Mouse (Mus musculus) MEL (cell line): ENCODE data around the gene Atxn7l3b. TPM values are rescaled to one million over a fixed set of nuclear protein-coding genes. Genes with fewer than 3 reads are reported as not detected.

ENCODE experiments used
- DNase-seq: peaks from one replicate; pipeline ENCODE4 v3.0.0; 2011; ENCODE audit warnings: low read depth, low spot score
- H3K27ac ChIP-seq: 2 replicates; pipeline ENCODE4 v1.5.1; 2012; ENCODE audit warnings: low read depth, mild to moderate bottlenecking, control low read depth, low read length, moderate library complexity; ENCODE audit not compliant: control insufficient read depth
- H3K27me3 ChIP-seq, 2 experiments: fragments of 150-350 bp in 1 of 2; sonication (generic) in 1 of 2; 2 replicates each; pipeline ENCODE4 v1.6.1; 2012; ENCODE audit warnings: low read length in 2 of 2, mild to moderate bottlenecking in 2 of 2, improper control_type of control experiment in 1 of 2, moderate library complexity in 1 of 2; ENCODE audit not compliant: insufficient read depth in 2 of 2, control insufficient read depth in 1 of 2
- H3K36me3 ChIP-seq, 2 experiments: 2 replicates each; pipeline ENCODE4 v1.6.1; 2012 to 2014; ENCODE audit warnings: low read length in 2 of 2, improper control_type of control experiment in 1 of 2, inconsistent platforms in 1 of 2, mild to moderate bottlenecking in 1 of 2; ENCODE audit not compliant: insufficient read depth in 2 of 2, control insufficient read depth in 1 of 2
- H3K4me1 ChIP-seq, 2 experiments: fragments of 150-350 bp in 1 of 2; sonication (generic) in 1 of 2; 2 replicates each; pipeline ENCODE4 v1.6.1; 2012; ENCODE audit warnings: low read length in 2 of 2, improper control_type of control experiment in 1 of 2, mild to moderate bottlenecking in 1 of 2; ENCODE audit not compliant: insufficient read depth in 2 of 2, control insufficient read depth in 1 of 2
- H3K4me3 ChIP-seq, 2 experiments: fragments of 150-350 bp in 1 of 2; sonication (generic) in 1 of 2; 2 replicates each; pipeline ENCODE4 v1.5.1; 2012; ENCODE audit warnings: low read depth in 2 of 2, low read length in 2 of 2, mild to moderate bottlenecking in 2 of 2, moderate library complexity in 2 of 2, control low read depth in 1 of 2, improper control_type of control experiment in 1 of 2; ENCODE audit not compliant: control insufficient read depth in 1 of 2, insufficient read depth in 1 of 2
- H3K79me2 ChIP-seq: 2 replicates; pipeline ENCODE4 v1.6.1; 2012; ENCODE audit warnings: mild to moderate bottlenecking, low read length, moderate library complexity; ENCODE audit not compliant: control insufficient read depth, poor library complexity, insufficient read depth
- H3K9ac ChIP-seq: 2 replicates; pipeline ENCODE4 v1.6.1; 2012; ENCODE audit warnings: low read depth, mild to moderate bottlenecking, control low read depth, low read length, moderate library complexity; ENCODE audit not compliant: control insufficient read depth, poor library complexity, severe bottlenecking
- H3K9me3 ChIP-seq: fragments of 150-350 bp; sonication (generic); replicated peaks from 2 replicates; pipeline ENCODE4 v1.6.1; 2012; ENCODE audit warnings: mild to moderate bottlenecking, low read length, improper control_type of control experiment, moderate library complexity; ENCODE audit not compliant: insufficient read depth
- BHLHE40 ChIP-seq: IDR thresholded peaks from 2 replicates; pipeline ENCODE4 v1.6.1; 2012; ENCODE audit warnings: low read depth, mild to moderate bottlenecking, inconsistent platforms, low read length, improper control_type of control experiment, borderline replicate concordance
- ELF1 ChIP-seq: IDR thresholded peaks from 2 replicates; pipeline ENCODE4 v1.6.1; 2014; ENCODE audit warnings: low read depth, mild to moderate bottlenecking, inconsistent platforms, low read length, improper control_type of control experiment, moderate library complexity
- GATA1 ChIP-seq: IDR thresholded peaks from 2 replicates; pipeline ENCODE4 v1.6.1; 2011; ENCODE audit warnings: low read depth, low read length, improper control_type of control experiment
- MAX ChIP-seq: IDR thresholded peaks from 2 replicates; pipeline ENCODE4 v1.6.1; 2011; ENCODE audit warnings: low read length, improper control_type of control experiment
- NRF1 ChIP-seq: IDR thresholded peaks from 2 replicates; pipeline ENCODE4 v1.6.1; 2014; ENCODE audit warnings: low read depth, mild to moderate bottlenecking, inconsistent platforms, low read length, improper control_type of control experiment, moderate library complexity; ENCODE audit not compliant: poor library complexity, insufficient read depth, severe bottlenecking
- POLR2AphosphoS2 ChIP-seq: IDR thresholded peaks from 2 replicates; pipeline ENCODE4 v1.6.1; 2011; ENCODE audit warnings: low read length, improper control_type of control experiment
- RCOR1 ChIP-seq: IDR thresholded peaks from 2 replicates; pipeline ENCODE4 v1.6.1; 2012; ENCODE audit warnings: low read depth, mild to moderate bottlenecking, inconsistent platforms, low read length, improper control_type of control experiment
- TBP ChIP-seq: IDR thresholded peaks from 2 replicates; pipeline ENCODE4 v1.8.0; 2011; ENCODE audit warnings: low read depth, low read length, improper control_type of control experiment
- ZKSCAN1 ChIP-seq: IDR thresholded peaks from 2 replicates; pipeline ENCODE4 v1.6.1; 2012; ENCODE audit warnings: low read depth, mild to moderate bottlenecking, inconsistent platforms, low read length, improper control_type of control experiment, moderate library complexity
- polyA plus RNA-seq, 2 experiments: library from polyadenylated mRNA; stranded (reverse) in 1 of 2; unstranded in 1 of 2; fragments of >175 nt in 1 of 2; fragments of >200 nt in 1 of 2; gene quantifications; 2 replicates each; pipeline versions ENCODE4 v1.2.1 to v1.2.4; 2012; ENCODE audit warnings: low replicate concordance in 2 of 2, low read depth in 1 of 2; ENCODE audit not compliant: insufficient read length in 2 of 2, insufficient read depth in 1 of 2, missing spikeins in 1 of 2
- total RNA-seq: library from RNA; depleted of rRNA; stranded (reverse); fragments of 300-350 nt; gene quantifications from 2 replicates; pipeline ENCODE4 v1.2.3, GENCODE M21; 2012

Atxn7l3b gene
- total and polyA plus RNA-seq, 3 experiments = 37.3 to 60.7 TPM; not detected in 1

DNA sequence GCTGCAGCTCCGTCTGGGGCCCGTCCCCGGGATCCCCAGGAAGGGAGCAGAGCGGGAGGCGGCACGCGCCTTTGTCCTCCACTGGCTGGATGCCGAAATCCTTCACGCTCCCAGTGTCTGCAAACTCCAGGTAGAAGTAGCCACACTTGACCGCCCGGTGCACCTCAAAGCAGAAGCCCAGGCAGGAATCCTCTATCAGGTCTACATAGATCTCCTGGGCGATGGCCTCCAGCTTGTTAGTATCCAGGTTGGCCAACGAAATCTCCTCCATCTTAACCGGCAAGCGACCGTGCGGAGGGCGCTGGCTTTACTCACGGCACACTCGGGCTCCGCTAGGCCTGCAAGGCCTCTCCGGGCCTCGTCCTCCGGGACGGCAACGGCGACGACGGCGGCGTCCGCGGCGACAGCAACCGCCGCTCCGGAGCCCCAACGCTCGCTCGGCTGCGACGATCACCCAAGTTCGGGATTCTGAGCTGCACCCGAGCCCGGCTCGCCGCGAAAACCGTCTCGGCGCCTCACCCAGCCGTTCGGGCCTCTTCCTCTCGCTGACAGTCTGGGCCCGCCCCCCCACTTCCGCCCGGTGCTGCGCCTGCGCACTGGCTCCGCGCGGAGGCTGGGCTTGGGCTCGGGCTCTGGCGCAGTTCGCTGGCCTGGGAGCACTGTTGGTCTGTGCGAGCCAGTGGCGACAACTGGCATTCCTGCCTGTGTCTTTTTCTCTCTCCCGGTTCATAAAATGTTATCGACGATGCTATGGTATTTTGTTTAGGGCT, at the start of gene Atxn7l3b (continued):
- TF ChIP-seq NRF1 (peak; percentile 95), MAX (no peak; the same call in 1 of the 2 replicates), ZKSCAN1 (no peak)

DNA sequence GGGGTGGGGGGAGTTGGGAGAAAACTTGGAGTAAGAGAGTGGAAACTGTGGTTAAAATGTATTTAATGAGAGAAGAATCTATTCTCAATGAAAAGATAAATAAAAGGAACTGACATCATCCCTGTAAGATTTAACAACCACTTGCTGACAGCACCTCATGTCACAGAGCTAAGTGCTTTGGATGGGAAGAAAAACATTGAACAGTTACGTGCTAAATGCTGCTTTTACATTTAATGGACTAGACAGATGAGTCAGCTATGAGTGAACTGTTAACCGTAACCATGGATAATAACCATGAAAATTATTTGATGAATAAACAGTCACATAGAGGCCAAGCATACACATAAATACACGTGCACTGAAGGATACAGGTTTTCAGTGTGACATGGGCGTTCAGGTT, 48.8 kb upstream of the Atxn7l3b start:
- no peak for TF ChIP-seq TBP
- no peak for TF ChIP-seq GATA1
- TF ChIP-seq POLR2AphosphoS2 = no peak
- no peak for TF ChIP-seq RCOR1
- TF ChIP-seq BHLHE40 = no peak
- H3K79me2 ChIP-seq = no peaks in the 10 kb centered on the region
- no peak overlapping the region for H3K9ac ChIP-seq
- H3K4me3 ChIP-seq = no peak overlapping the region
- no peaks in the 10 kb centered on the region for H3K27me3 ChIP-seq
- DNase-seq = no peak
- H3K4me1 ChIP-seq = no peaks in the 10 kb centered on the region
- no peaks in the 10 kb centered on the region for H3K9me3 ChIP-seq
- no peak overlapping the region for H3K27ac ChIP-seq
- no peaks in the 10 kb centered on the region for H3K36me3 ChIP-seq

DNA sequence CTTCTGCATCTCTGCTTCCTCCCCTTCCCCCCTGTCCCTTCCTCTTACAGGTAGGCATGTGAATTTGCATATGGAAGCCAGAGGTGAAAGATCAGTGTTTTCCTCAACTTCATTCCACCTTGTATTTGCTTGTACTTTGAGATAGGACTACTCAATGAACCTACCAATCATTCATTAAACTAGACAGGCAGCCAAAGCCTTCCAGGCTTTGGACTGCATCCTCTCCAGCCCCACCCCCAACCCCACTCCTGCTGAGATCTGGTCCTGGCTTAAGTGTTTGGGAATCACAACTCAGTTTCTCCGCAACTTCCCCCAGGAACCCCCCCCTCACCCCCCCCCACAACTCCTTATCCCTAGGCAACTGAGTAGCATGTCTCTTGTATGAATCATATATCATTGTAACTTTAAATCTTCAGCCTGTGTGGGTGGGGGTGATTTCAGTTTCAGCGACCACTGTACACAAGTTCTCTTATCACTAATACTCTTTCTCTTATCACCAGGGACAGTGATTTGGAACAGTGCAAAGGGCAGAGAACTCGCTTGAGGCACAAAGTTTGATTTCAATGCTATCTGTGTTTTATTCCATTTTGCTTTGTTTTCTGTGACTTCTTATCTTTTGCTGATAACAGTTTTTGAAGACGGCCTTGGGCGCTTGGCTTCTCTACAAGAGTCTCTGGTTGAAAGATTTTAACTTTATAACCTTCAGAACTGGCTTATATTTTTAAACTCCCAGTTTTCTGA, 44.7 kb upstream of the Atxn7l3b start:
- Histone ChIP-seq H3K4me1 (no peaks in the 10 kb centered on the region), H3K9me3 (no peaks in the 10 kb centered on the region), H3K9ac (no peak overlapping the region), H3K27me3 (no peaks in the 10 kb centered on the region), H3K79me2 (no peaks in the 10 kb centered on the region), H3K36me3 (no peaks in the 10 kb centered on the region), H3K4me3 (no peak overlapping the region), H3K27ac (no peak overlapping the region)
- DNase-seq = no peak
- TF ChIP-seq ELF1 = no peak
- peak; percentile 63 for TF ChIP-seq RCOR1
- TF ChIP-seq GATA1 = 0 out of 2 replicates have a peak, but pooled peaks have one; percentile 36
